18 mouse cellular contexts compared by ENCODE assay signal in genomic region chr3:156766171-156766845, GRCm38 (mm10).
DNase-seq lines count a peak whose midpoint lies in the region; ATAC-seq and TF ChIP-seq lines count a peak whose summit lies in the region.
"Had no signal": no experiment of that assay in that cellular context is flagged by ENCODE, and none has a peak within 500 bp of the region (broad histone marks: within the 10 kb centered on the region; RNA-seq: fewer than 3 reads in every experiment).

No protein-coding gene starts in this region.

- intact Hi-C loops in heart, postnatal 14 days (cut with DNase I), result no loop called here

- TF ChIP-seq CTCF in heart, postnatal 0 days (IDR thresholded peaks at IDR 0.05; ENCODE audit: low read depth), result no peak

- ATAC-seq in cerebellum, adult (ENCODE audit: insufficient number of reproducible peaks, low FRiP score, low TSS enrichment), result peak; percentile 46; the same call in 1 of the 2 replicates
- ATAC-seq in heart, postnatal 0 days (ENCODE audit: insufficient read depth, low read depth), result no peak
- 0 out of 2 replicates have a peak, but pooled peaks have one; percentile 40 for ATAC-seq in forebrain, embryonic 16.5 days
- ATAC-seq in midbrain, embryonic 16.5 days, result no peak
- ATAC-seq: liver, postnatal 0 days had no signal

- no peak overlapping the region for H3K9ac ChIP-seq in heart, postnatal 0 days (replicated peaks; ENCODE audit: low read depth, low read length)
- no peak overlapping the region for H3K9ac ChIP-seq in forebrain, embryonic 16.5 days (replicated peaks; ENCODE audit: low read depth, low read length)
- no peak overlapping the region for H3K9ac ChIP-seq in midbrain, embryonic 16.5 days (ENCODE audit: low read depth, low read length)
- H3K9ac ChIP-seq: hindbrain, embryonic 14.5 days; liver, postnatal 0 days; stomach, embryonic 15.5 days had no signal

- no peak overlapping the region for H3K27ac ChIP-seq in heart, postnatal 0 days (ENCODE audit: low read depth)
- no peak overlapping the region; the same call in 1 of the 2 replicates for H3K27ac ChIP-seq in forebrain, embryonic 16.5 days (ENCODE audit: low read length)
- no peak overlapping the region for H3K27ac ChIP-seq in midbrain, embryonic 16.5 days (ENCODE audit: low read length)
- H3K27ac ChIP-seq: hindbrain, embryonic 14.5 days; stomach, embryonic 15.5 days had no signal

- H3K4me2 ChIP-seq in heart, postnatal 0 days (ENCODE audit: low read depth, low read length), result no peak overlapping the region
- no peak overlapping the region for H3K4me2 ChIP-seq in forebrain, embryonic 16.5 days (ENCODE audit: low read length)
- H3K4me2 ChIP-seq in midbrain, embryonic 16.5 days (ENCODE audit: low read length), result no peak overlapping the region
- H3K4me2 ChIP-seq: hindbrain, embryonic 14.5 days; stomach, embryonic 15.5 days had no signal

- H3K36me3 ChIP-seq in heart, postnatal 0 days (replicated peaks; ENCODE audit: control insufficient read depth, insufficient read depth, low read length), result no peaks in the 10 kb centered on the region
- no peaks in the 10 kb centered on the region for H3K36me3 ChIP-seq in forebrain, embryonic 16.5 days (ENCODE audit: control insufficient read depth, insufficient read depth)
- H3K36me3 ChIP-seq in midbrain, embryonic 16.5 days (ENCODE audit: control insufficient read depth, insufficient read depth, low read length), result no peaks in the 10 kb centered on the region
- H3K36me3 ChIP-seq: stomach, embryonic 15.5 days had no signal

- peaks cover 6% of the 10 kb centered on the region; the same call in 1 of the 2 replicates for H3K4me1 ChIP-seq in heart, postnatal 0 days (ENCODE audit: control insufficient read depth, insufficient read depth)
- H3K4me1 ChIP-seq in forebrain, embryonic 16.5 days (replicated peaks; ENCODE audit: control insufficient read depth, insufficient read depth, low read length), result peaks cover 8% of the 10 kb centered on the region
- peaks cover 6% of the 10 kb centered on the region for H3K4me1 ChIP-seq in midbrain, embryonic 16.5 days (ENCODE audit: control insufficient read depth, insufficient read depth, low read length)
- H3K4me1 ChIP-seq: megakaryocyte, embryonic 14.5 days; stomach, embryonic 15.5 days had no signal

- no peak for TF ChIP-seq EP300 in heart, postnatal 0 days (IDR thresholded peaks at IDR 0.05; ENCODE audit: low read depth)

- 17% methylated on average over 2 of the region's 2 CpGs for WGBS in heart, postnatal 0 days
- WGBS in forebrain, embryonic 16.5 days, result 46% methylated on average over 2 of the region's 2 CpGs
- WGBS in midbrain, embryonic 16.5 days, result 62% methylated on average over 2 of the region's 2 CpGs

- no peaks in the 10 kb centered on the region for H3K27me3 ChIP-seq in heart, postnatal 0 days (ENCODE audit: control insufficient read depth, insufficient read depth, low read length)
- H3K27me3 ChIP-seq in forebrain, embryonic 16.5 days (replicated peaks; ENCODE audit: control insufficient read depth, insufficient read depth, low read length), result no peaks in the 10 kb centered on the region
- H3K27me3 ChIP-seq in midbrain, embryonic 16.5 days (ENCODE audit: control insufficient read depth, insufficient read depth, low read depth, low read length), result no peaks in the 10 kb centered on the region
- H3K27me3 ChIP-seq: megakaryocyte, embryonic 14.5 days; stomach, embryonic 15.5 days had no signal

- no peak overlapping the region for H3K4me3 ChIP-seq in heart, postnatal 0 days (ENCODE audit: low read depth, low read length)
- no peak overlapping the region for H3K4me3 ChIP-seq in forebrain, embryonic 16.5 days (replicated peaks; ENCODE audit: low read length)
- no peak overlapping the region for H3K4me3 ChIP-seq in midbrain, embryonic 16.5 days (ENCODE audit: low read depth, low read length)
- H3K4me3 ChIP-seq: erythroblast, embryonic 14.5 days; megakaryocyte, embryonic 14.5 days; stomach, embryonic 15.5 days had no signal

- H3K9me3 ChIP-seq in heart, postnatal 0 days (replicated peaks; ENCODE audit: control insufficient read depth, low read length), result no peaks in the 10 kb centered on the region
- no peaks in the 10 kb centered on the region for H3K9me3 ChIP-seq in forebrain, embryonic 16.5 days (ENCODE audit: control insufficient read depth, low read length)
- H3K9me3 ChIP-seq in midbrain, embryonic 16.5 days (replicated peaks; ENCODE audit: control insufficient read depth, low read length, poor library complexity, severe bottlenecking), result no peaks in the 10 kb centered on the region
- H3K9me3 ChIP-seq: stomach, embryonic 15.5 days had no signal

- DNase-seq in cerebellum, postnatal 4 days (ENCODE audit: low spot score in 2 of 2), result no peak
- peak; percentile 16 for DNase-seq in heart, postnatal 0 days (ENCODE audit: low spot score)
- DNase-seq in heart, postnatal 14 days, result no peak
- peak; percentile 2 for DNase-seq in lung, postnatal 10 days
- no peak for DNase-seq in lung, adult 18-20 months
- DNase-seq: heart, postnatal 10 days; kidney, adult 11 months; kidney, postnatal 14 days; liver; liver, postnatal 0 days; thymus, adult 2 months had no signal

Comparison
In these comparisons a context has a peak if more than half of its experiments do, and no peak if none do; other contexts are left out.
1. DNase-seq: peak in heart, postnatal 0 days (single experiment) and lung, postnatal 10 days (single experiment); none in cerebellum, postnatal 4 days (0 of 2), heart, postnatal 14 days (0 of 2) and lung, adult 18-20 months (0 of 2).
2. ATAC-seq: peak in cerebellum, adult (single experiment) and forebrain, embryonic 16.5 days (single experiment); none in heart, postnatal 0 days (single experiment) and midbrain, embryonic 16.5 days (single experiment).